Mouse (Mus musculus): ENCODE data around the gene Psmd3. TPM values are rescaled to one million over a fixed set of nuclear protein-coding genes. Genes with fewer than 3 reads are reported as not detected.
"Not testable (repeated sequence)": the region's sequence is repeated elsewhere in the genome, so short reads cannot be mapped to it uniquely, and the experiment has no call there.

Psmd3 gene
- polyA plus RNA-seq, 1 experiment from 2014 or later: 201 TPM

GRCm38 (mm10) chr11:98734020-98734419, 51.7 kb downstream of the Psmd3 start:
- no peaks in the 10 kb centered on the region for H3K36me3 ChIP-seq (ENCODE audit: control insufficient read depth, insufficient read depth, low read length)
- peaks cover 10% of the 10 kb centered on the region for H3K4me1 ChIP-seq (replicated peaks; ENCODE audit: control insufficient read depth, insufficient read depth, low read length)
- no peaks in the 10 kb centered on the region; the same call in 1 of the 2 replicates for H3K9me3 ChIP-seq (ENCODE audit: control insufficient read depth, low read length)
- no peak overlapping the region for H3K9ac ChIP-seq (ENCODE audit: low read depth, low read length)
- no peak overlapping the region for H3K4me2 ChIP-seq
- 76% methylated on average over 3 of the region's 3 CpGs for WGBS
- H3K27ac ChIP-seq (ENCODE audit: low read depth, low read length): no peak overlapping the region
- ATAC-seq (replicated peaks; ENCODE audit: low FRiP score) (no peak), DNase-seq (ENCODE audit: low spot score) (no peak)
- H3K27me3 ChIP-seq (replicated peaks; ENCODE audit: control insufficient read depth, insufficient read depth, low read length): no peaks in the 10 kb centered on the region; the same call in 1 of the 2 replicates
- no peak overlapping the region for H3K4me3 ChIP-seq (ENCODE audit: low read depth, low read length)

- no peak overlapping the region for H3K9ac ChIP-seq (ENCODE audit: low read depth, low read length)
- H3K4me1 ChIP-seq (replicated peaks; ENCODE audit: control insufficient read depth, insufficient read depth, low read length): peaks cover 19% of the 10 kb centered on the region
- H3K27me3 ChIP-seq (replicated peaks; ENCODE audit: control insufficient read depth, insufficient read depth, low read length): no peaks in the 10 kb centered on the region; the same call in 1 of the 2 replicates
- no peaks in the 10 kb centered on the region; the same call in 1 of the 2 replicates for H3K9me3 ChIP-seq (ENCODE audit: control insufficient read depth, low read length)
- ATAC-seq (replicated peaks; ENCODE audit: low FRiP score) (no peak), DNase-seq (ENCODE audit: low spot score) (no peak)
- 89% methylated on average over 4 of the region's 4 CpGs for WGBS
- H3K36me3 ChIP-seq (ENCODE audit: control insufficient read depth, insufficient read depth, low read length): no peaks in the 10 kb centered on the region
- H3K4me3 ChIP-seq (ENCODE audit: low read depth, low read length): no peak overlapping the region
- no peak overlapping the region for H3K27ac ChIP-seq (ENCODE audit: low read depth, low read length)
- H3K4me2 ChIP-seq: no peak overlapping the region
Measured at GRCm38 (mm10) chr11:98735111-98735510, 52.8 kb downstream of the Psmd3 start.

GRCm38 (mm10) chr11:98736176-98736575, 53.8 kb downstream of the Psmd3 start:
- Histone ChIP-seq H3K4me1 (replicated peaks; ENCODE audit: control insufficient read depth, insufficient read depth, low read length) (peaks cover 27% of the 10 kb centered on the region), H3K27me3 (replicated peaks; ENCODE audit: control insufficient read depth, insufficient read depth, low read length) (no peaks in the 10 kb centered on the region; the same call in 1 of the 2 replicates), H3K9ac (ENCODE audit: low read depth, low read length) (no peak overlapping the region), H3K4me3 (ENCODE audit: low read depth, low read length) (no peak overlapping the region), H3K36me3 (ENCODE audit: control insufficient read depth, insufficient read depth, low read length) (no peaks in the 10 kb centered on the region), H3K9me3 (ENCODE audit: control insufficient read depth, low read length) (no peaks in the 10 kb centered on the region; the same call in 1 of the 2 replicates), H3K4me2 (no peak overlapping the region), H3K27ac (ENCODE audit: low read depth, low read length) (no peak overlapping the region)
- DNase-seq (ENCODE audit: low spot score): no peak
- no peak for ATAC-seq (replicated peaks; ENCODE audit: low FRiP score)
- WGBS: 90% methylated on average over 1 of the region's 1 CpGs

GRCm38 (mm10) chr11:98737220-98737619, 54.9 kb downstream of the Psmd3 start:
- not testable (repeated sequence) for H3K9ac ChIP-seq (ENCODE audit: low read depth, low read length); H3K4me2 ChIP-seq; H3K9me3 ChIP-seq (ENCODE audit: control insufficient read depth, low read length); DNase-seq (ENCODE audit: low spot score); H3K27ac ChIP-seq (ENCODE audit: low read depth, low read length); H3K4me3 ChIP-seq (ENCODE audit: low read depth, low read length); H3K36me3 ChIP-seq (ENCODE audit: control insufficient read depth, insufficient read depth, low read length); ATAC-seq (replicated peaks; ENCODE audit: low FRiP score); H3K27me3 ChIP-seq (replicated peaks; ENCODE audit: control insufficient read depth, insufficient read depth, low read length)
- WGBS: 70% methylated on average over 2 of the region's 2 CpGs
- peaks cover 30% of the 10 kb centered on the region for H3K4me1 ChIP-seq (replicated peaks; ENCODE audit: control insufficient read depth, insufficient read depth, low read length)

- ATAC-seq (replicated peaks; ENCODE audit: low FRiP score): no peak
- DNase-seq (ENCODE audit: low spot score): no peak
- no peaks in the 10 kb centered on the region for H3K27me3 ChIP-seq (replicated peaks; ENCODE audit: control insufficient read depth, insufficient read depth, low read length)
- WGBS: 50% methylated on average over 4 of the region's 4 CpGs
- no peak overlapping the region for H3K4me3 ChIP-seq (ENCODE audit: low read depth, low read length)
- no peak overlapping the region for H3K27ac ChIP-seq (ENCODE audit: low read depth, low read length)
- H3K4me2 ChIP-seq: no peak overlapping the region; the same call in 1 of the 2 replicates
- H3K4me1 ChIP-seq (replicated peaks; ENCODE audit: control insufficient read depth, insufficient read depth, low read length): peaks cover 39% of the 10 kb centered on the region
- H3K9me3 ChIP-seq (ENCODE audit: control insufficient read depth, low read length): no peaks in the 10 kb centered on the region; the same call in 1 of the 2 replicates
- H3K36me3 ChIP-seq (ENCODE audit: control insufficient read depth, insufficient read depth, low read length): no peaks in the 10 kb centered on the region
- peak overlapping the region; percentile 3; the same call in 1 of the 2 replicates for H3K9ac ChIP-seq (ENCODE audit: low read depth, low read length)
Measured at GRCm38 (mm10) chr11:98738428-98738911, 56.1 kb downstream of the Psmd3 start.

- WGBS: 49% methylated on average over 9 of the region's 9 CpGs
- H3K4me3 ChIP-seq (ENCODE audit: low read depth, low read length): no peak overlapping the region
- H3K27me3 ChIP-seq (replicated peaks; ENCODE audit: control insufficient read depth, insufficient read depth, low read length): no peaks in the 10 kb centered on the region
- DNase-seq (ENCODE audit: low spot score): no peak
- no peak for ATAC-seq (replicated peaks; ENCODE audit: low FRiP score)
- H3K4me2 ChIP-seq: no peak overlapping the region; the same call in 1 of the 2 replicates
- H3K9me3 ChIP-seq (ENCODE audit: control insufficient read depth, low read length): no peaks in the 10 kb centered on the region; the same call in 1 of the 2 replicates
- no peak overlapping the region for H3K27ac ChIP-seq (ENCODE audit: low read depth, low read length)
- peaks cover 43% of the 10 kb centered on the region for H3K4me1 ChIP-seq (replicated peaks; ENCODE audit: control insufficient read depth, insufficient read depth, low read length)
- H3K36me3 ChIP-seq (ENCODE audit: control insufficient read depth, insufficient read depth, low read length): no peaks in the 10 kb centered on the region
- H3K9ac ChIP-seq (ENCODE audit: low read depth, low read length): no peak overlapping the region
Measured at GRCm38 (mm10) chr11:98738925-98739324, 56.6 kb downstream of the Psmd3 start.

GRCm38 (mm10) chr11:98740026-98740392, 57.7 kb downstream of the Psmd3 start:
- H3K4me1 ChIP-seq (replicated peaks; ENCODE audit: control insufficient read depth, insufficient read depth, low read length): peaks cover 54% of the 10 kb centered on the region
- peak; percentile 19; the same call in 1 of the 2 replicates for ATAC-seq (replicated peaks; ENCODE audit: low FRiP score)
- H3K9ac ChIP-seq (ENCODE audit: low read depth, low read length): peak overlapping the region; percentile 96

GRCm38 (mm10) chr11:98740393-98741050, 58.2 kb downstream of the Psmd3 start, which contains the start of gene Thra:
TSS of gene Thra (plus strand) at chr11:98740638.
- H3K4me2 ChIP-seq: peak within 1 kb of the TSS; percentile 98
- peak within 1 kb of the TSS; percentile 80 for H3K27ac ChIP-seq (ENCODE audit: low read depth, low read length)
- no peaks in the 10 kb centered on the region for H3K9me3 ChIP-seq (ENCODE audit: control insufficient read depth, low read length)
- H3K4me3 ChIP-seq (ENCODE audit: low read depth, low read length): peak within 1 kb of the TSS; percentile 94
- 2% methylated on average over 22 of the region's 22 CpGs for WGBS
- peak within 1 kb of the TSS; percentile 96 for H3K9ac ChIP-seq (ENCODE audit: low read depth, low read length)
- peak; percentile 86 for DNase-seq (ENCODE audit: low spot score)
- H3K36me3 ChIP-seq (ENCODE audit: control insufficient read depth, insufficient read depth, low read length): no peaks in the 10 kb centered on the region
- peak; percentile 83 for ATAC-seq (replicated peaks; ENCODE audit: low FRiP score)
- H3K27me3 ChIP-seq (replicated peaks; ENCODE audit: control insufficient read depth, insufficient read depth, low read length): no peaks in the 10 kb centered on the region
- peaks cover 58% of the 10 kb centered on the region for H3K4me1 ChIP-seq (replicated peaks; ENCODE audit: control insufficient read depth, insufficient read depth, low read length)

More at GRCm38 (mm10) chr11:98740026-98740392, 57.7 kb downstream of the Psmd3 start:
- H3K36me3 ChIP-seq (ENCODE audit: control insufficient read depth, insufficient read depth, low read length): no peaks in the 10 kb centered on the region
- peak overlapping the region; percentile 98 for H3K4me2 ChIP-seq
- peak overlapping the region; percentile 80 for H3K27ac ChIP-seq (ENCODE audit: low read depth, low read length)
- WGBS: 20% methylated on average over 8 of the region's 8 CpGs
- H3K27me3 ChIP-seq (replicated peaks; ENCODE audit: control insufficient read depth, insufficient read depth, low read length): no peaks in the 10 kb centered on the region
- H3K4me3 ChIP-seq (ENCODE audit: low read depth, low read length): peak overlapping the region; percentile 94
- no peak for DNase-seq (ENCODE audit: low spot score)
- H3K9me3 ChIP-seq (ENCODE audit: control insufficient read depth, low read length): no peaks in the 10 kb centered on the region
